In the genomic region with DNA sequence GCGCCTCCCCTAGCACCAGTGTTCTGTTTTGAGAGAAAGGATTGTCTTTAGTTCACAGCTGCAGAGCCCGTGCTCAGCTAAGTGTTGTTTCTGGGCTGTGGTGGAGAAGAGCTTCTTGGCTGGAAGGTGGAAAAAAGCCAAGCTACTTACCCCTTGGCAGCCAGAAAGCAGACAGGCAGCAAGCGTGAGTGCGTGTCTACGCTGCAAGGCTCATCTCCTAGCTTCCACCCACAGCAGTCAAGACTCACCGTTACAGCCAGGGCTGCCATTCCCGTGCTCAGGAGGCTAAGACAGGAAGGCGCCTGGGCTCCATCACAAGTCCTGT, we compare ENCODE assay signal across 18 mouse cellular contexts.
DNase-seq lines count a peak whose midpoint lies in the region; ATAC-seq lines count a peak whose summit lies in the region.
"Had no signal": no experiment of that assay in that cellular context is flagged by ENCODE, and none has a peak within 500 bp of the region (broad histone marks: within the 10 kb centered on the region; RNA-seq: fewer than 3 reads in every experiment).

No protein-coding gene starts in this region.

- no peak overlapping the region for H3K9ac ChIP-seq in hindbrain, embryonic 12.5 days
- no peak overlapping the region for H3K9ac ChIP-seq in midbrain, embryonic 15.5 days
- H3K9ac ChIP-seq: embryonic facial prominence, embryonic 13.5 days; liver, embryonic 13.5 days had no signal

- peak; percentile 32; the same call in 1 of the 2 replicates for ATAC-seq in hindbrain, embryonic 12.5 days (ENCODE audit: low FRiP score)
- ATAC-seq in midbrain, embryonic 15.5 days (replicated peaks): 0 out of 2 replicates have a peak, but pooled peaks have one; percentile 11

- H3K27me3 ChIP-seq in hindbrain, embryonic 12.5 days: no peaks in the 10 kb centered on the region
- H3K27me3 ChIP-seq in midbrain, embryonic 15.5 days (replicated peaks): no peaks in the 10 kb centered on the region
- H3K27me3 ChIP-seq: embryonic facial prominence, embryonic 13.5 days; liver, embryonic 13.5 days had no signal

- peaks cover 16% of the 10 kb centered on the region for H3K4me1 ChIP-seq in hindbrain, embryonic 12.5 days
- H3K4me1 ChIP-seq in midbrain, embryonic 15.5 days: peaks cover 6% of the 10 kb centered on the region
- H3K4me1 ChIP-seq: liver, embryonic 13.5 days had no signal

- H3K9me3 ChIP-seq in hindbrain, embryonic 12.5 days (replicated peaks): no peaks in the 10 kb centered on the region
- H3K9me3 ChIP-seq in midbrain, embryonic 15.5 days: no peaks in the 10 kb centered on the region
- H3K9me3 ChIP-seq: embryonic facial prominence, embryonic 13.5 days; liver, embryonic 13.5 days had no signal

- peaks cover 6% of the 10 kb centered on the region for H3K36me3 ChIP-seq in hindbrain, embryonic 12.5 days
- peaks cover 5% of the 10 kb centered on the region; the same call in 1 of the 2 replicates for H3K36me3 ChIP-seq in midbrain, embryonic 15.5 days (replicated peaks)
- H3K36me3 ChIP-seq: embryonic facial prominence, embryonic 13.5 days; liver, embryonic 13.5 days had no signal

- no peak overlapping the region for H3K4me2 ChIP-seq in hindbrain, embryonic 12.5 days (replicated peaks)
- no peak overlapping the region for H3K4me2 ChIP-seq in midbrain, embryonic 15.5 days
- H3K4me2 ChIP-seq: embryonic facial prominence, embryonic 13.5 days; liver, embryonic 13.5 days had no signal

- peak overlapping the region; percentile 45 for H3K27ac ChIP-seq in hindbrain, embryonic 12.5 days
- peak overlapping the region; percentile 51 for H3K27ac ChIP-seq in midbrain, embryonic 15.5 days
- H3K27ac ChIP-seq: embryonic facial prominence, embryonic 13.5 days; liver, embryonic 13.5 days had no signal

- peak; percentile 40 for DNase-seq in embryo, embryonic 10.5 days (ENCODE audit: low spot score)
- no peak for DNase-seq in embryo, embryonic 9.5 days (ENCODE audit: extremely low spot score)
- peak; percentile 69 for DNase-seq in brain, adult 2 months (ENCODE audit: low read depth, low spot score)
- DNase-seq in cerebellum, adult 8-10 months: no peak
- no peak for DNase-seq in yolk sac, embryonic 10.5 days (ENCODE audit: low spot score)
- no peak for DNase-seq in gastrocnemius, postnatal 14 days
- DNase-seq: adrenal gland, postnatal 25 days; cerebellum, adult 11 months; heart, adult 18-20 months; kidney, adult 18-20 months; kidney, postnatal 4 days; liver, embryonic 13.5 days; lung, postnatal 4 days; right cerebral cortex, postnatal 14 days; thymus, adult 2 months had no signal

- no peak overlapping the region for H3K4me3 ChIP-seq in hindbrain, embryonic 12.5 days
- H3K4me3 ChIP-seq in midbrain, embryonic 15.5 days: no peak overlapping the region
- H3K4me3 ChIP-seq: embryonic facial prominence, embryonic 13.5 days; liver, embryonic 13.5 days had no signal

- intact Hi-C loops in gastrocnemius, postnatal 14 days (cut with DNase I; ENCODE audit: low total_unique reads): no loop called here

- 57% methylated on average over 8 of the region's 8 CpGs for WGBS in hindbrain, embryonic 12.5 days
- 40% methylated on average over 8 of the region's 8 CpGs for WGBS in midbrain, embryonic 15.5 days

Comparison
In these comparisons a context has a peak if more than half of its experiments do, and no peak if none do; other contexts are left out.
1. DNase-seq: peak in embryo, embryonic 10.5 days (single experiment) and brain, adult 2 months (single experiment); none in embryo, embryonic 9.5 days (single experiment), cerebellum, adult 8-10 months (single experiment), yolk sac, embryonic 10.5 days (single experiment) and gastrocnemius, postnatal 14 days (single experiment).